16 mouse cellular contexts compared by ENCODE assay signal in the genomic region with DNA sequence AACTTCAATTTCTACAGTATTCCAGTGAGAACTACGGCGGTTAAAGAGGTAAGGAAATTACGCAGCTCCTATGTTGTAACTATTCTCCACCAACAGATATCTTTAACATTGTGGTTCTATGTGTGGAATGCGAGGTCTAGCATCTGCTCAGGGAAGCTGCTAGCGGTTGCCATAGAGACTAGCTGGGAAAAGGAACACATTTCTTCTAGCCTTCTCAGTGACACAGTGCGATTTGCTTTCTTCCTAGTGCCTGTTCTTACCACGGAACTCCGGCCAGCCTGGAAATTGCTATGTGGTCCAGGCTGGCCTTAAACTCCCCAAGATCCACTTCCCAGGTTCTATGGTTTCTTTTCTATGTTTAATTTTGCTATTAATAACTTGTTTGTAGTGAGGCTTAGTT.
DNase-seq lines count a peak whose midpoint lies in the region; ATAC-seq and TF ChIP-seq lines count a peak whose summit lies in the region.
"Had no signal": no experiment of that assay in that cellular context is flagged by ENCODE, and none has a peak within 500 bp of the region (broad histone marks: within the 10 kb centered on the region; RNA-seq: fewer than 3 reads in every experiment).

No protein-coding gene starts in this region.

- no peak for TF ChIP-seq POLR2A in brain, embryonic 14.5 days (IDR thresholded peaks at IDR 0.05; ENCODE audit: borderline replicate concordance, extremely low read depth, insufficient read depth, insufficient read length, poor library complexity, severe bottlenecking)

- H3K27me3 ChIP-seq in hindbrain, embryonic 15.5 days: no peaks in the 10 kb centered on the region
- H3K27me3 ChIP-seq in hindbrain, embryonic 11.5 days (ENCODE audit: control insufficient read depth, insufficient read depth, low read length): no peaks in the 10 kb centered on the region
- H3K27me3 ChIP-seq in forebrain, postnatal 0 days (ENCODE audit: insufficient read depth, low read length): no peaks in the 10 kb centered on the region
- no peaks in the 10 kb centered on the region for H3K27me3 ChIP-seq in midbrain, embryonic 14.5 days (ENCODE audit: control insufficient read depth, insufficient read depth, low read length)
- no peaks in the 10 kb centered on the region for H3K27me3 ChIP-seq in liver, postnatal 0 days (ENCODE audit: insufficient read depth, low read length)
- H3K27me3 ChIP-seq: lung, embryonic 15.5 days had no signal

- H3K9ac ChIP-seq in hindbrain, embryonic 15.5 days: no peak overlapping the region
- H3K9ac ChIP-seq in hindbrain, embryonic 11.5 days (ENCODE audit: low read depth, low read length): no peak overlapping the region
- no peak overlapping the region for H3K9ac ChIP-seq in forebrain, postnatal 0 days
- no peak overlapping the region for H3K9ac ChIP-seq in midbrain, embryonic 14.5 days (replicated peaks; ENCODE audit: low read length)
- no peak overlapping the region for H3K9ac ChIP-seq in liver, postnatal 0 days (replicated peaks)
- H3K9ac ChIP-seq: lung, embryonic 15.5 days had no signal

- H3K27ac ChIP-seq in hindbrain, embryonic 15.5 days (replicated peaks): 0 out of 2 replicates have a peak overlapping the region, but pooled peaks have one; percentile 18
- H3K27ac ChIP-seq in hindbrain, embryonic 11.5 days (ENCODE audit: low read depth, low read length): no peak overlapping the region
- H3K27ac ChIP-seq in forebrain, postnatal 0 days (ENCODE audit: low read depth, low read length): peak overlapping the region; percentile 42
- H3K27ac ChIP-seq in midbrain, embryonic 14.5 days (replicated peaks; ENCODE audit: low read depth, low read length): no peak overlapping the region
- H3K27ac ChIP-seq in liver, postnatal 0 days (ENCODE audit: low read depth): no peak overlapping the region
- H3K27ac ChIP-seq: lung, embryonic 15.5 days had no signal

- H3K36me3 ChIP-seq in hindbrain, embryonic 15.5 days: no peaks in the 10 kb centered on the region
- no peaks in the 10 kb centered on the region for H3K36me3 ChIP-seq in hindbrain, embryonic 11.5 days (ENCODE audit: control insufficient read depth, insufficient read depth, low read length)
- H3K36me3 ChIP-seq in forebrain, postnatal 0 days (ENCODE audit: insufficient read depth): no peaks in the 10 kb centered on the region
- no peaks in the 10 kb centered on the region for H3K36me3 ChIP-seq in midbrain, embryonic 14.5 days (ENCODE audit: control insufficient read depth, insufficient read depth, low read length)
- H3K36me3 ChIP-seq in liver, postnatal 0 days (replicated peaks; ENCODE audit: insufficient read depth, low read length): no peaks in the 10 kb centered on the region
- H3K36me3 ChIP-seq: lung, embryonic 15.5 days had no signal

- H3K4me2 ChIP-seq in hindbrain, embryonic 15.5 days: no peak overlapping the region
- no peak overlapping the region for H3K4me2 ChIP-seq in hindbrain, embryonic 11.5 days (replicated peaks; ENCODE audit: low read depth, low read length)
- H3K4me2 ChIP-seq in forebrain, postnatal 0 days (ENCODE audit: low read depth): no peak overlapping the region
- no peak overlapping the region for H3K4me2 ChIP-seq in midbrain, embryonic 14.5 days (ENCODE audit: low read length)
- H3K4me2 ChIP-seq in liver, postnatal 0 days (ENCODE audit: low read depth, low read length): no peak overlapping the region
- H3K4me2 ChIP-seq: lung, embryonic 15.5 days had no signal

- no peak for TF ChIP-seq EP300 in liver, postnatal 0 days (IDR thresholded peaks at IDR 0.05; ENCODE audit: low read depth)

- H3K4me1 ChIP-seq in hindbrain, embryonic 15.5 days (replicated peaks): peaks cover 17% of the 10 kb centered on the region; the same call in 1 of the 2 replicates
- H3K4me1 ChIP-seq in hindbrain, embryonic 11.5 days (replicated peaks; ENCODE audit: control insufficient read depth, insufficient read depth, low read length): no peaks in the 10 kb centered on the region
- H3K4me1 ChIP-seq in forebrain, postnatal 0 days (ENCODE audit: insufficient read depth): peaks cover 10% of the 10 kb centered on the region; the same call in 1 of the 2 replicates
- H3K4me1 ChIP-seq in midbrain, embryonic 14.5 days (ENCODE audit: control insufficient read depth, insufficient read depth, low read length): peaks cover 5% of the 10 kb centered on the region; the same call in 1 of the 2 replicates
- H3K4me1 ChIP-seq in liver, postnatal 0 days (ENCODE audit: insufficient read depth): no peaks in the 10 kb centered on the region
- H3K4me1 ChIP-seq: lung, embryonic 15.5 days had no signal

- H3K9me3 ChIP-seq in hindbrain, embryonic 15.5 days: no peaks in the 10 kb centered on the region
- H3K9me3 ChIP-seq in hindbrain, embryonic 11.5 days (ENCODE audit: control insufficient read depth, low read length): no peaks in the 10 kb centered on the region
- H3K9me3 ChIP-seq in forebrain, postnatal 0 days (ENCODE audit: low read length): no peaks in the 10 kb centered on the region
- H3K9me3 ChIP-seq in midbrain, embryonic 14.5 days (ENCODE audit: control insufficient read depth, low read length): no peaks in the 10 kb centered on the region
- H3K9me3 ChIP-seq in liver, postnatal 0 days (ENCODE audit: low read length): no peaks in the 10 kb centered on the region
- H3K9me3 ChIP-seq: lung, embryonic 15.5 days had no signal

- 0 out of 2 replicates have a peak, but pooled peaks have one; percentile 17 for ATAC-seq in hindbrain, embryonic 15.5 days (ENCODE audit: low FRiP score, low read depth)
- ATAC-seq in hindbrain, embryonic 11.5 days (ENCODE audit: low FRiP score): no peak
- ATAC-seq in forebrain, postnatal 0 days: peak; percentile 82
- no peak for ATAC-seq in midbrain, embryonic 14.5 days (ENCODE audit: low FRiP score, low TSS enrichment)
- ATAC-seq in liver, postnatal 0 days: no peak
- ATAC-seq: CD4-positive, CD25-positive, alpha-beta regulatory T cell, adult 4 months had no signal

- no peak for TF ChIP-seq CTCF in brain, embryonic 14.5 days (IDR thresholded peaks at IDR 0.05; ENCODE audit: borderline replicate concordance, extremely low read depth, insufficient read depth, insufficient read length)
- no peak for TF ChIP-seq CTCF in forebrain, postnatal 0 days (IDR thresholded peaks at IDR 0.05; ENCODE audit: low read depth)
- no peak for TF ChIP-seq CTCF in liver, postnatal 0 days (IDR thresholded peaks at IDR 0.05; ENCODE audit: low read depth)

- no peak overlapping the region for H3K4me3 ChIP-seq in hindbrain, embryonic 15.5 days
- no peak overlapping the region for H3K4me3 ChIP-seq in hindbrain, embryonic 11.5 days (ENCODE audit: low read depth, low read length)
- H3K4me3 ChIP-seq in forebrain, postnatal 0 days (ENCODE audit: low read depth, low read length): no peak overlapping the region
- H3K4me3 ChIP-seq in midbrain, embryonic 14.5 days (replicated peaks; ENCODE audit: low read depth, low read length): no peak overlapping the region
- H3K4me3 ChIP-seq in liver, postnatal 0 days (ENCODE audit: low read depth, low read length): no peak overlapping the region
- H3K4me3 ChIP-seq: erythroblast, embryonic 14.5 days; lung, embryonic 15.5 days had no signal

- DNase-seq in hindbrain, embryonic 11.5 days (ENCODE audit: low spot score): no peak
- DNase-seq in brain, embryonic 14.5 days (ENCODE audit: low read depth): peak; percentile 79
- peak; percentile 74 for DNase-seq in forebrain, postnatal 0 days
- peak; percentile 65 for DNase-seq in midbrain, embryonic 14.5 days
- no peak for DNase-seq in liver, postnatal 0 days
- DNase-seq in liver: no peak
- DNase-seq in cerebellum, postnatal 14 days: no peak
- DNase-seq: adrenal gland, postnatal 36 days; cerebellum, adult 9-11 months; heart, postnatal 10 days; kidney, adult 9 months; thymus, postnatal 36 days had no signal

- 45% methylated on average over 8 of the region's 8 CpGs for WGBS in hindbrain, embryonic 15.5 days
- WGBS in hindbrain, embryonic 11.5 days: 69% methylated on average over 8 of the region's 8 CpGs
- WGBS in forebrain, postnatal 0 days: 49% methylated on average over 8 of the region's 8 CpGs
- WGBS in midbrain, embryonic 14.5 days: 52% methylated on average over 8 of the region's 8 CpGs
- WGBS in liver, postnatal 0 days (ENCODE audit: insufficient replicate concordance): 74% methylated on average over 8 of the region's 8 CpGs

Comparison
In these comparisons a context has a peak if more than half of its experiments do, and no peak if none do; other contexts are left out.
1. ATAC-seq: peak in hindbrain, embryonic 15.5 days (single experiment) and forebrain, postnatal 0 days (single experiment); none in hindbrain, embryonic 11.5 days (single experiment), midbrain, embryonic 14.5 days (single experiment) and liver, postnatal 0 days (single experiment).
2. H3K27ac ChIP-seq: peak in hindbrain, embryonic 15.5 days (single experiment) and forebrain, postnatal 0 days (single experiment); none in hindbrain, embryonic 11.5 days (single experiment), midbrain, embryonic 14.5 days (single experiment) and liver, postnatal 0 days (single experiment).
3. DNase-seq: peak in brain, embryonic 14.5 days (single experiment), forebrain, postnatal 0 days (single experiment) and midbrain, embryonic 14.5 days (single experiment); none in hindbrain, embryonic 11.5 days (single experiment), liver, postnatal 0 days (single experiment), liver (single experiment) and cerebellum, postnatal 14 days (0 of 2).